Mouse (Mus musculus) frontal cortex, postnatal 25 days (tissue): Measurements from ENCODE around the gene Gm10300.
A peak's percentile ranks its signal among the peaks of the same experiment; 100 is the strongest.

ENCODE experiments used
- DNase-seq, 2 experiments: peaks; one replicate each; pipeline ENCODE4 v3.0.0; 2022; ENCODE audit warnings: low spot score in 2 of 2

Gm10300 gene

GRCm38 (mm10) chr4:132074077-132074932 lies at the start of gene Gm10300:
Gene Gm10300 (plus strand): TSS chr4:132074697.
- no peak for DNase-seq

- DNase-seq = no peak
Observed at GRCm38 (mm10) chr4:132025264-132025663, 49.2 kb upstream of the Gm10300 start.

GRCm38 (mm10) chr4:132025738-132026527 lies 48.6 kb upstream of the Gm10300 start:
- DNase-seq = no peak

GRCm38 (mm10) chr4:132027167-132027566 lies 47.3 kb upstream of the Gm10300 start:
- no peak for DNase-seq

- no peak for DNase-seq
Observed at GRCm38 (mm10) chr4:132027806-132028205, 46.7 kb upstream of the Gm10300 start.

- DNase-seq = no peak
Observed at GRCm38 (mm10) chr4:132029851-132030741, 44.4 kb upstream of the Gm10300 start.

GRCm38 (mm10) chr4:132033183-132033582 lies 41.3 kb upstream of the Gm10300 start:
- DNase-seq = no peak

GRCm38 (mm10) chr4:132034242-132034641 lies 40.3 kb upstream of the Gm10300 start:
- no peak for DNase-seq

- DNase-seq = no peak
Observed at GRCm38 (mm10) chr4:132037137-132037536, 37.4 kb upstream of the Gm10300 start.

- no peak for DNase-seq
Observed at GRCm38 (mm10) chr4:132037991-132038390, 36.5 kb upstream of the Gm10300 start.

GRCm38 (mm10) chr4:132038809-132039208 lies 35.7 kb upstream of the Gm10300 start:
- DNase-seq = no peak

GRCm38 (mm10) chr4:132039521-132039920 lies 35.0 kb upstream of the Gm10300 start:
- no peak for DNase-seq

GRCm38 (mm10) chr4:132039975-132040645 lies 34.4 kb upstream of the Gm10300 start:
- no peak for DNase-seq

GRCm38 (mm10) chr4:132041471-132042332 lies 32.8 kb upstream of the Gm10300 start:
- DNase-seq = no peak

- no peak for DNase-seq
Observed at GRCm38 (mm10) chr4:132043726-132044125, 30.8 kb upstream of the Gm10300 start.

GRCm38 (mm10) chr4:132048011-132048991 lies 26.2 kb upstream of the Gm10300 start:
- peak; percentile 8 to 10 for DNase-seq

- DNase-seq = peak; percentile 46 to 49
Observed at GRCm38 (mm10) chr4:132048995-132049404, 25.5 kb upstream of the Gm10300 start.

- no peak for DNase-seq
Observed at GRCm38 (mm10) chr4:132049549-132050200, 24.8 kb upstream of the Gm10300 start.
